Mouse (Mus musculus): ENCODE measurements around the gene Rft1. TPM values are rescaled to one million over a fixed set of nuclear protein-coding genes. Genes with fewer than 3 reads are reported as not detected.

Gene Rft1
- total and polyA plus RNA-seq, 3 experiments = 9.1 to 11.3 TPM; not detected in 1

- H3K27me3 ChIP-seq (ENCODE audit: control insufficient read depth in 1 of 2, insufficient read depth in 2 of 2, low read length in 2 of 2) = no peaks in the 10 kb centered on the region
- no peak overlapping the region for H3K27ac ChIP-seq (ENCODE audit: control insufficient read depth, low read depth, low read length)
- no peaks in the 10 kb centered on the region for H3K9me3 ChIP-seq (replicated peaks; ENCODE audit: insufficient read depth, low read length)
- no peak overlapping the region for H3K9ac ChIP-seq (ENCODE audit: control insufficient read depth, low read depth, low read length, poor library complexity, severe bottlenecking)
- TF ChIP-seq MYB (IDR thresholded peaks at IDR 0.05; ENCODE audit: low read depth, low read length) (no peak), RCOR1 (IDR thresholded peaks at IDR 0.05; ENCODE audit: low read depth, low read length) (peak; percentile 65), GATA1 (IDR thresholded peaks at IDR 0.05; ENCODE audit: low read depth, low read length) (peak; percentile 50)
- peaks cover 0 to 21% of the 10 kb centered on the region in 2 experiments for H3K36me3 ChIP-seq (ENCODE audit: control insufficient read depth in 1 of 2, insufficient read depth in 2 of 2, low read length in 2 of 2)
- peaks cover 35% of the 10 kb centered on the region for H3K79me2 ChIP-seq (ENCODE audit: control insufficient read depth, insufficient read depth, low read length, poor library complexity)
- H3K4me1 ChIP-seq (ENCODE audit: control insufficient read depth in 1 of 2, insufficient read depth in 2 of 2, low read length in 2 of 2) = peaks cover 9 to 11% of the 10 kb centered on the region in 2 experiments
- no peak overlapping the region for H3K4me3 ChIP-seq (ENCODE audit: control insufficient read depth in 1 of 2, insufficient read depth in 1 of 2, low read depth in 2 of 2, low read length in 2 of 2)
- DNase-seq (ENCODE audit: low read depth, low spot score) = peak; percentile 24
These were observed 77.7 kb downstream of the Rft1 start for GRCm38 (mm10) chr14:30731896-30732295.

DNA sequence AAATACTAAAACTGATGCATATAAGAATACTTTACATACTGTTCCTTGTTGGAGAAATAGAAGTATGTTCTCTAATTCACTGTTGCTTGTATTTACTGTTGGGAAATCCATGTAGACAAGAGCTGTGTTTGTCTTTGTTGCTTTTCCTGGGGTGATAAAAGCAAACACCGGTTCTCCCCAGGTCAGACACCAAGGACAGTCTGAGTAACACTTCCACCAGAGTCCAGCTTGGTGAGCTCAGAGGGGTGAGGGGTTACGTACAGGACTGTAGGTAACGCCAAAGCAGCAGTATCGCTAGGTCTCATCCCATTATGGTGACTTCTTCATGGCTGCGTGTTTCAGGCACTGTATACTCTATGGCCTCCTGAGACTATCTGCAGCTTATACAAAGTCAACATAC lies 80.5 kb downstream of the Rft1 start:
- H3K9me3 ChIP-seq (replicated peaks; ENCODE audit: insufficient read depth, low read length) = no peaks in the 10 kb centered on the region
- H3K36me3 ChIP-seq (ENCODE audit: control insufficient read depth in 1 of 2, insufficient read depth in 2 of 2, low read length in 2 of 2) = peaks cover 0 to 24% of the 10 kb centered on the region in 2 experiments
- peaks cover 9 to 11% of the 10 kb centered on the region in 2 experiments for H3K4me1 ChIP-seq (ENCODE audit: control insufficient read depth in 1 of 2, insufficient read depth in 2 of 2, low read length in 2 of 2)
- H3K79me2 ChIP-seq (ENCODE audit: control insufficient read depth, insufficient read depth, low read length, poor library complexity) = peaks cover 46% of the 10 kb centered on the region
- H3K27me3 ChIP-seq (ENCODE audit: control insufficient read depth in 1 of 2, insufficient read depth in 2 of 2, low read length in 2 of 2) = no peaks in the 10 kb centered on the region
- H3K27ac ChIP-seq (ENCODE audit: control insufficient read depth, low read depth, low read length) = no peak overlapping the region
- DNase-seq (ENCODE audit: low read depth, low spot score) = no peak
- H3K4me3 ChIP-seq (ENCODE audit: control insufficient read depth in 1 of 2, insufficient read depth in 1 of 2, low read depth in 2 of 2, low read length in 2 of 2) = no peak overlapping the region
- no peak overlapping the region for H3K9ac ChIP-seq (ENCODE audit: control insufficient read depth, low read depth, low read length, poor library complexity, severe bottlenecking)
- TF ChIP-seq RAD21 (IDR thresholded peaks at IDR 0.05; ENCODE audit: low read depth, low read length) (no peak), ZMIZ1 (IDR thresholded peaks at IDR 0.05; ENCODE audit: low read depth, low read length) (no peak), ZNF384 (IDR thresholded peaks at IDR 0.05; ENCODE audit: low read depth, low read length) (no peak), USF1 (IDR thresholded peaks at IDR 0.05; ENCODE audit: low read depth, low read length) (no peak), RCOR1 (IDR thresholded peaks at IDR 0.05; ENCODE audit: low read depth, low read length) (no peak), GABPA (IDR thresholded peaks at IDR 0.05; ENCODE audit: low read depth, low read length) (no peak), CHD2 (IDR thresholded peaks at IDR 0.05; ENCODE audit: low read length) (no peak)

DNA sequence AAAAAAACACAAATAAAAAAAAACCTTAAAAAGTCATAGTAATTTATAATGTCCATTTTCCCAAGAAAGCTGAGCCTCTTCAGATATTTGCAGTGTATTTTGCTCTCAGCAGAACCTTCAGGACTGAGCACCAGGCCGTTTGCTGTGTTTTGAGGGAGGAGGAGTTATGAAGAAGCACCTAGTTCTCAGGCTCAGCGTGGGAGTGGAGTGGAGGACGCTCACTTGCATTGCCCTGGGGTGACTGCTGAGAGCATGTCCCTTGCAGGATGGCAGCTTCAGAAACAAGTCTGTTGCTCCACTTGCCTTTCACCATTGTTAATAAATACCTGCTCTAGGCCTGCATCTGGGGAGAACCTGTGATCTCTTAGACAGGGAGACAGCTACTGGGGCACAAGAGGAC lies 81.7 kb downstream of the Rft1 start:
- peaks cover 50% of the 10 kb centered on the region for H3K79me2 ChIP-seq (ENCODE audit: control insufficient read depth, insufficient read depth, low read length, poor library complexity)
- peaks cover 0 to 25% of the 10 kb centered on the region in 2 experiments for H3K36me3 ChIP-seq (ENCODE audit: control insufficient read depth in 1 of 2, insufficient read depth in 2 of 2, low read length in 2 of 2)
- H3K9me3 ChIP-seq (replicated peaks; ENCODE audit: insufficient read depth, low read length) = no peaks in the 10 kb centered on the region
- H3K4me3 ChIP-seq (ENCODE audit: control insufficient read depth in 1 of 2, insufficient read depth in 1 of 2, low read depth in 2 of 2, low read length in 2 of 2) = no peak overlapping the region
- no peak overlapping the region for H3K27ac ChIP-seq (ENCODE audit: control insufficient read depth, low read depth, low read length)
- TF ChIP-seq ZKSCAN1 (IDR thresholded peaks at IDR 0.05; ENCODE audit: low read depth, low read length) (no peak), MEF2A (IDR thresholded peaks at IDR 0.05; ENCODE audit: extremely low read depth, insufficient replicate concordance, low read depth, low read length, poor library complexity, severe bottlenecking) (no peak), RCOR1 (IDR thresholded peaks at IDR 0.05; ENCODE audit: low read depth, low read length) (no peak), EP300 (IDR thresholded peaks at IDR 0.05; ENCODE audit: low read depth in 1 of 2, low read length in 2 of 2) (no peak), NRF1 (IDR thresholded peaks at IDR 0.05; ENCODE audit: insufficient read depth, low read depth, low read length, poor library complexity, severe bottlenecking) (no peak), POLR2A (IDR thresholded peaks at IDR 0.05; ENCODE audit: control insufficient read depth in 1 of 2, insufficient read depth in 1 of 2, low read depth in 1 of 2, low read length in 2 of 2, poor library complexity in 1 of 2) (no peak), NELFE (IDR thresholded peaks at IDR 0.05; ENCODE audit: low read depth, low read length) (no peak), TBP (IDR thresholded peaks at IDR 0.05; ENCODE audit: low read depth, low read length) (no peak), CTCF (IDR thresholded peaks at IDR 0.05 in 2 of 3, conservative IDR thresholded peaks at IDR 0.05 in 1 of 3; ENCODE audit: control insufficient read depth in 1 of 3, insufficient read depth in 1 of 3, low read depth in 2 of 3, low read length in 3 of 3, poor library complexity in 1 of 3, severe bottlenecking in 1 of 3) (no peak), MYB (IDR thresholded peaks at IDR 0.05; ENCODE audit: low read depth, low read length) (no peak), MAX (IDR thresholded peaks at IDR 0.05; ENCODE audit: low read length) (no peak), RAD21 (IDR thresholded peaks at IDR 0.05; ENCODE audit: low read depth, low read length) (no peak), MYC (IDR thresholded peaks at IDR 0.05; ENCODE audit: low read depth, low read length) (no peak)
- no peaks in the 10 kb centered on the region for H3K27me3 ChIP-seq (ENCODE audit: control insufficient read depth in 1 of 2, insufficient read depth in 2 of 2, low read length in 2 of 2)
- no peak for DNase-seq (ENCODE audit: low read depth, low spot score)
- peaks cover 9 to 11% of the 10 kb centered on the region in 2 experiments for H3K4me1 ChIP-seq (ENCODE audit: control insufficient read depth in 1 of 2, insufficient read depth in 2 of 2, low read length in 2 of 2)
- H3K9ac ChIP-seq (ENCODE audit: control insufficient read depth, low read depth, low read length, poor library complexity, severe bottlenecking) = no peak overlapping the region
